Mouse (Mus musculus) thymus, adult 2 months (tissue): ENCODE data around the gene Gnb1l.

Experiments
- CTCF ChIP-seq: fragments of 200-500 bp; IDR thresholded peaks from 2 replicates; pipeline ENCODE4 v1.5.1; 2012; ENCODE audit warnings: mild to moderate bottlenecking, control low read depth, low read length, moderate library complexity, borderline replicate concordance; ENCODE audit not compliant: control insufficient read depth, poor library complexity, insufficient read depth; ENCODE audit errors: extremely low read depth
- POLR2A ChIP-seq: fragments of 200-500 bp; IDR thresholded peaks from 2 replicates; pipeline ENCODE4 v1.6.1; 2012; ENCODE audit warnings: mild to moderate bottlenecking, low read length, control low read depth, moderate library complexity; ENCODE audit not compliant: control insufficient read depth, poor library complexity, insufficient read depth; ENCODE audit errors: extremely low read depth

- TF ChIP-seq CTCF, result no peak
- TF ChIP-seq POLR2A, result no peak
Measured at GRCm38 (mm10) chr16:18458661-18459060, 39.9 kb upstream of the Gnb1l start.
